Mouse (Mus musculus): ENCODE results near the gene Zfp91. TPM values are rescaled to one million over a fixed set of nuclear protein-coding genes. Genes with fewer than 3 reads are reported as not detected.

The Zfp91 gene
- total RNA-seq (2022), result 10 to 100 TPM; 85.2 to 96.0 (median 91.8) TPM

- peak; percentile 92 to 98 for DNase-seq (ENCODE audit: low spot score in 2 of 2)
These were observed at the start of gene Zfp91, which contains the start of gene Lpxn for GRCm38 (mm10) chr19:12795511-12796327. Gene Zfp91 (minus strand): TSS chr19:12796126. Gene Lpxn (plus strand): TSS chr19:12796193.

DNA sequence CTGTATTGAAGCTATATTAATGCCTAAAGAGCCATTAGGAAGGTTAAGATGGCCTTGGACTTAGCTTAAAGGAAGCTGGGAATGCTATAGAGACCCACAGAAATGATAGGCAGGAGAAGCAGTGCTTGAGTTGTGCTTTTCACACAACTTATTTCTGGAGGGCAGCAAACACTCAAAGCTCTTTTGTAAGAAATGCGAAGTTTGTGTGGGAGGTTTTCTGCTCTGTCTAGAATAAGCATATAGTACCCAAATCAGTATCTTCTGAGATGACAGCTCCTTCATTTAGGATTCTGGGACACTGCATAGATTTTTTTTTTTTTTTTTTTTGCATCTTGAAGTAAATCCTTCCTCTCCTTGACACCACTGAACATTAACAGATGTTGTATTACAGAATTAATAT lies 42.6 kb upstream of the Zfp91 start:
- no peak for DNase-seq (ENCODE audit: low spot score in 2 of 2)

DNA sequence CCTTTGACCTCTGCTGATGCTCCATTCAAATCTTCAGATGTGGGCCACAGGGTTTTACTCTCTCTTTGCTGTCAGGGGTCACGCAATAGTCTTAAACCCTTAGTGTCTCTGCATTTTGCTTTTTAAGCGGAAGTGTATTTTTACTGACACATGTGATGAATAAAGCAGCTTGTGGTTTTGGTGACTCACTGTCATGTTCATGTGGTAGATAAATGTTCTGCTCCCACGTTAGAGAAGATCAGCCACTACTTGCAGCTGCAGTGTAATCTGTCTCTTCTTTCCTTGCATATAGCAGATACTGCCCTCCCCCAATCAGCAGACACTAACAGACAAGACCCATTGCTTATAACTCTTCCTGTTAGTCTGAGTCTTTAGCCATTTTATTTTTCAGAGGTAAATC lies 37.7 kb upstream of the Zfp91 start:
- no peak for DNase-seq (ENCODE audit: low spot score in 2 of 2)

- DNase-seq (ENCODE audit: low spot score in 2 of 2), result no peak
These were observed 35.6 kb upstream of the Zfp91 start for GRCm38 (mm10) chr19:12831559-12831958.

DNA sequence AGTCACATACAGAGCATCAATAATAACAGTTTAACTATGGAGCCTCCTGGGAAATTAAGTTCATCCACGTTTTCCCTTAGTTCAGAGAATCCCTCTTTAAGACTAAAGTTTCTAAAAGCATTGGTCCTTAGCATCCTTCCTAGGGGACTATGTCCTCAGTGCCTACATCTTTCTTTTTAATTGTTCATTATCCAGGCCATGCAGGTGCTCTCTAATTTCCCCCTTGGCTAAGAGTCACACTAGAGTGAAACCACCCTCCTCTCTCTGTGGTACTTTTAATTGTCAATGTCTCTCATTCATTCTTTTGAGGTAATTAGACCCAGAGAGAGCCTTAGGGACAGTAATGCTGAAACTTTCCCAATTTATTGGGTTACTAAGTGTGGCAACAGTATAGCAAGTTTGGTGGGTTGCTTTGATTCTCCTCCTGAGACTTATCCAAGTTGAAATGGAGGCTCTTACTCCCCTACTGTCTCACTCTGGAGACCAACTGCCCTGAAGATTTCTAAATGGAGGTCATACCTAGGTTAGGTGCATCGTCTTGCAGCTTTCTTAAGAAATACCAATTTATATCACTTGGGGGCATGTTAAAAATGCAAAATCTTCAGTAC lies 35.0 kb upstream of the Zfp91 start:
- DNase-seq (ENCODE audit: low spot score in 2 of 2), result no peak

DNA sequence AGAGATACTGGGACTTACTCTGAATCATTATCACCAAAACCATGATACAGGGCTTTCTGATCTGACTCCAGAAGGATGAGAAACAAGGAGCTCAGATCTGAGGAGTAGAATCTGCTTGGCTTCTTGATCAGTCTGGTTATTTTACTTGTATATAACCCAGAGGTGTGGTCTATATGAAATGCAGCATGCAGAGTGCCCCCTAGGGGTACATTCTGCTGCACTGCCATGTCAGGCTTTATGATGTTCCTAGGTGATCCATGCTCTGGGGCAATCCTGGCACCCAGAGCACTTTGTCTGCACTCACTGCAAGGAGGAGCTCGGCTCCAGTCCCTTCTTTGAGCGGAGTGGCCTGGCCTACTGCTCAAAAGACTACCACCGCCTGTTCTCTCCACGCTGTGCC lies 28.6 kb upstream of the Zfp91 start:
- no peak for DNase-seq (ENCODE audit: low spot score in 2 of 2)

DNA sequence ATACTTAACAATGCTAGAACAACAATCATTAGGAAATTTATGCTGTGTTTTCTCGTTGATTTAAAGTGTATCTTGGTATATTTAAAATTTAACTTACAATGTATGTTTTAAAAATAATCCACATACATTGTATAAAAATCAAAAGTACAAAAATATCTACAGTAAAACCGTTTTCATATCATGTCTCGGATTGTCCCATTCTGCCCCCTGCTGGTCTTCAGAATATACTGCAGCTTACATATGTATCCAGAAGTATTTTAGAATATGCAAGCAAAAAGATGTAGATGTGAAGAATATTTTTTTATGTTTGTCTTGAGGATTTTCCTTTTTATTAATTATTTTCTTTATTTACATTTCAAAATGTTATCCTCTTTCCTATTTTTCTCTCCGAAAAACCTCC lies 24.5 kb upstream of the Zfp91 start:
- DNase-seq (ENCODE audit: low spot score in 2 of 2), result no peak

- DNase-seq (ENCODE audit: low spot score in 2 of 2), result no peak
These were observed 22.6 kb upstream of the Zfp91 start for GRCm38 (mm10) chr19:12818507-12818906.

DNA sequence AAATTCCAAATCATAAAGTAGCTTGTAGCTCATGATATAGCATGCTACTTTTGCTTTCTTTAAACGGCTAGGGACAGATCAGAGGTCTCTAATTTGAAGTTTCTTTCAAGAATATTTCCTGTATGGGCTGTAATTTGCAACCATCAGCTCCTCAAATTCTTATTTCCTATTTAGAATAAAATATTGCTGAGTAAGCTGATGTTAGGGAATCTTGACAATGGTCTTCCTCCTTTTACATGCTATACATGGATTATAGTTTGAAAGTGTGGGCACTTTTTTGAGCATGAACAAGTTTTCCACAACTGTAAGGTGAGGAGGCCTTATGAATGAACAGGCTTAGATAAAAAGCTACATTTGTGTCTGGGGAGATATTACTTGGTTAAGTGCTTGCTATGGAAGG lies 18.0 kb upstream of the Zfp91 start:
- no peak for DNase-seq (ENCODE audit: low spot score in 2 of 2)

GRCm38 (mm10) chr19:12812644-12813364 lies 16.9 kb upstream of the Zfp91 start:
- DNase-seq (ENCODE audit: low spot score in 2 of 2), result no peak

- no peak for DNase-seq (ENCODE audit: low spot score in 2 of 2)
These were observed 10.3 kb upstream of the Zfp91 start for GRCm38 (mm10) chr19:12806214-12806613.

- DNase-seq (ENCODE audit: low spot score in 2 of 2), result no peak
These were observed 9.8 kb upstream of the Zfp91 start for GRCm38 (mm10) chr19:12805730-12806129.

DNA sequence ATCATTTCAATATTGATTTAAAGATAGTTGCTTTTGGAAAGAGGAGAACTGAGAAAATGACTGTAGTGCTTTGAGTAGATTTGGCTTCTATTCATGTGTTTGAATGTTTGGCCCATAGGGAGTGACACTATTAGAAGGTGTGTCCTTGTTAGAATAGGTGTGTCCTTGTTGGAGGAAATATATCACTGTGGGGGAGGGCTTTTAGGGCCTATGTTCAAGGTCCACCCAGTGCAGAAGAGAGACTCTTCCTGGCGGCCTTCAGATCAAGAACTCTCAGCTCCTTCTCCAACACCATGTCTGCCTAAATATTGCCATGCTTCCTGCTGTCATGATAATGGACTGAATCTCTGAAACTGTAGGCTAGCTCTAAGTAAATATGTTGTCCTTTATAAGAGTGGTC lies 8.3 kb upstream of the Zfp91 start:
- DNase-seq (ENCODE audit: low spot score in 2 of 2), result no peak

DNA sequence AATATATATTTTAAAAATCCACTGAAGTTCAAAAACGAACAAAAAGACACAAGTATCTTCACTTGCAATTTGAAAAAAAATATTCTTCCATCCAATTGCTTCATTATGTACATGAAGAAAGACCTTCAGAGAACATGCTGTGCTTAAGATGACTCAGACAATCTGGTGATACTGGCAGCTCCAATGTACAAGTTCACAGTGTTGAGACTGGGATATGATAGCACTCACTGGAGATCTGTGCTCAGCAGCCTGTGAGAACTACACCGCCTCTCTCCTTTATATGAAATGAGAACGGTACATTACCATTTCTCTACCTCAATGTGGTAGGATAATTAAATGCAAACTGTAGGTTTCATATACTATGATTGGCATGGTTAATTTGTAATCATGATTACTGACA lies 6.9 kb upstream of the Zfp91 start:
- DNase-seq (ENCODE audit: low spot score in 2 of 2), result peak in 1 of 2 experiments; percentile 53

DNA sequence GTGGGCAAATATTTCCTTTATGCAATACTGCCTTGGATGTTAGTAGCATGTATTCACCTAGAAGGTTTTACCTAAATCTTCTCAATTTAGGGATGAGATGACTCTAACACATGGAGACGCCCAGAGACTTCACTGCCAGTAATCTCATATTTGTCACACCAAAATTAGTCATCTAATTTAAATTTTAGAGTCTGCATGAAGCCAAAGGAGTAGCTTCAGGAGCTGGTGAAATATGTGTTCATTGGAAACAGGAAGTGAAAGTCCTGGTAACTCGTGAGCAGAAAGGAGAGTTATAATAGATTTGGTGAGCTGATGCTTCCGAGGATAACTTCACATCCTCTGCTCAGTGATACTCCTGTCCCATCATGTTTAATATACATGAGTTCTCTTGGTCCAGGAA lies 5.1 kb upstream of the Zfp91 start:
- DNase-seq (ENCODE audit: low spot score in 2 of 2), result no peak

DNA sequence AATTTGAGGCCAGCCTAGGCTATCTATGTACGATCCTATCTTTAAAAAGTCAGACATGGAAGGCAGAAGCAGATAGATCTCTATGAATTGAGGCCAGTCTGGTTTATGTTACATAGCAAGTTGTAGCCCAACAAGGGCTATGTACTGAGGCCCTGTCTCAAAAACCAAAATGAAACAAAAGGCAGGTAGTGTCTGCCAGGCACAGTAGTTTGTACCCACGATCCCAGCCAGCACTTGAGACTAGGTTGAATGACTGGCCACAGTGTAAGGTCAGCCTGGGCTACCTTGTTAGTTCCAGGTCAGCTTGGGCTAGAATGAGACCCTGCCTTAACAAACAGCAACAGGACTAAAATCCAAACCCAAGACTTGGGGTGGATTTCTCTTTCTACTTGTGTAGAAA lies 4.7 kb upstream of the Zfp91 start:
- DNase-seq (ENCODE audit: low spot score in 2 of 2), result no peak

- DNase-seq (ENCODE audit: low spot score in 2 of 2), result no peak
These were observed 3.2 kb upstream of the Zfp91 start for GRCm38 (mm10) chr19:12799081-12799480.

GRCm38 (mm10) chr19:12798404-12798803 lies 2.5 kb upstream of the Zfp91 start:
- no peak for DNase-seq (ENCODE audit: low spot score in 2 of 2)

- no peak for DNase-seq (ENCODE audit: low spot score in 2 of 2)
These were observed 1.1 kb upstream of the Zfp91 start for GRCm38 (mm10) chr19:12797071-12797470.

DNA sequence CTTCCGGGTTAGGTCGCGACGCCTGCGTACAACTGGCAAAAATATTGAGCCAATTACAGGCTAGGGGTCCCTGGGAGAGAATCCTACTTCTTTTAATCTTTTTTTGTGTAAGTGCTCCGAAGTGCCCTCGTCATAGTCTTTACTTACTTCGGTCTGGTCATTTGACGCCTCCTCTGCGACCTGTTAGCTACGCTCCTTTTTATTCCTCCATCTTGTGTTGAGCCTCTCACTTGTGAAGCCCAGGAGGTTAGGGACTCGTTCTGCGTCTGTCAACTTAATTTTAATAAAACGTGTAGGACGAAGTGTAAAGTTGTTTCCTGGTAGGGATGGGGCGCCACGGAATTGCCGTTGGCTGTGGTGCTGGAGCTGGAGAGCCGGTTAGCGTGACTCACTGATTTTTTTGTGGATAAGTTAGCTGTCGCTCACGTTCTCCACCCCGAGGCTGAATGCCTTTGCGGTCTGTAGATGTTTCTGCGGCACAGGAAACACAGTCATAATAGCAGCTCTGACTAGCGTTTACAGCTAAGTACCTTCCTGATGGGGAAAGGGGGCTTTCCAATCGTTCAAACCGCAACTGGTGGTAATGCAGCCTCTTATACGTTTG lies 504 bp upstream of the Zfp91 start:
- no peak for DNase-seq (ENCODE audit: low spot score in 2 of 2)

DNA sequence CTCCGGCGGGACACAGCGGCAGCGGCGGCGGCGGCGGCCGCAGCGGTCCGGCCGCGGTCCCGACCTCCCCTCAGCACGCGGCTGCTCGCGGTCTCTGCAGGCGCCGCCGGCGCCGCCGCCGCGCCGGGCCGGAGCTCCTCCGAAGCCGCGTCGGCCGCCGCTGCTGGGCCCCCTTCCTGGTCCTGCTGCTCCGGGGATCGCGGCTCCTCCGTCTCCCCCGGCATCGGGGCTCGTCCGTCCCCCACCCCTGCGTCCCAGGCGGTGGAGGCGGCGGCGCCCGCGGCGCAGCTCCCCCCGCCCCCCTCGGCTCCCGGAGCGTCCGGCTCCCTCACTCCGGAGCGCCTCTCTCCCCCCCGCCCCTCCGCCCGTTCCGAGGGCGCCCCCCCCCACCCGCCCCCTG lies 816 bp downstream of the Zfp91 start:
- DNase-seq (ENCODE audit: low spot score in 2 of 2), result no peak
